Mouse (Mus musculus): Measurements from ENCODE around the gene Tln2.

DNA sequence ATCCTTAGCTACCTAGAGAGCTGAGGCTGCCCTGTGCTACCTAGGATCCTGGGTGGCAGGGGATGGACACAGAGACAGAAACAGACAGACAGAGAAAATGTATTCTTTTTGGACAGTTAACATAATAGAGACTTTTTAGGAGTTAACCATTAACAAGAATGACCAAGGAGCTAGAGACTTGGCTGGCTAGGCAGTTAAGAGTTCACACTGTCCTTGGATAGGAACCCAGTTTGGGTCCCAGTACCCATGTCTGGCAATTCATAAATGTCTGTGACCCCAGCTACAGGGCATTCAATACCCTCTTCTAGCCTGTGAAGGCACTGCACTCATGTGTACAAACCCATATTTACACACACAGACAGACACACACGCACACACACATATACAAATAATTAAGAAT, 122.0 kb downstream of the Tln2 start:
- TF ChIP-seq CTCF (IDR thresholded peaks at IDR 0.05; ENCODE audit: extremely low read depth, insufficient read depth, insufficient read length, insufficient replicate concordance) (no peak), POLR2A (IDR thresholded peaks at IDR 0.05; ENCODE audit: low read depth, low read length) (no peak)

Data from spleen, adult 2 months (tissue).